Mouse (Mus musculus) layer of hippocampus, postnatal 10 days (tissue): ENCODE data around the gene Oxnad1. TPM values are rescaled to one million over a fixed set of nuclear protein-coding genes. Genes with fewer than 3 reads are reported as not detected.

Experiments used
- DNase-seq, 2 experiments: peaks; one replicate each; pipeline ENCODE4 v3.0.0; 2021; ENCODE audit warnings: low spot score in 2 of 2
- total RNA-seq, 2 experiments: library from RNA; stranded (reverse); gene quantifications; 2 replicates each; pipeline ENCODE4 v1.2.3; 2021

Gene Oxnad1
- total RNA-seq, 2 experiments from 2014 or later = 19.0 to 20.3 TPM

DNA sequence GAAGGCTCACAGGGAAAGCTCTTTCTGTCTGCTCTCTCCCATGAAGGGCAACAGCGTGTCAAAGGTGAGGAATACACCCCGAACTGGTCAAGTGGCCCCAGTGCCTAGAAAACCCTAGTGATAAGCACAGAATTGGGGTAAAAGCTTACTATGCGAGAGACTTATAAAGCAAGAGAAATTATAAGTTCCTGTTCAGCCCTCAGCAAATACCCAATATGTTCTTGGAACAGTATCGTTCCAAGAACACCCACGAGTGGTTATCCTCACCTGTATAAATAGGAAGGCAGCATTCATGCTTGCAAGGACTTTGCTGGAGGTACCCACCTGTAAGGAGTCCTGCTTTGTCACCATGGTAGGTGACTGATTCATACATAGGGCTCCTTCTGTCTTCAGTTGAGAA lies 56.5 kb downstream of the Oxnad1 start, which contains the start of gene Msmb:
Gene Msmb, plus strand, starts transcription at position 301 of the 400 bp plus-strand sequence.
- DNase-seq = no peak

DNA sequence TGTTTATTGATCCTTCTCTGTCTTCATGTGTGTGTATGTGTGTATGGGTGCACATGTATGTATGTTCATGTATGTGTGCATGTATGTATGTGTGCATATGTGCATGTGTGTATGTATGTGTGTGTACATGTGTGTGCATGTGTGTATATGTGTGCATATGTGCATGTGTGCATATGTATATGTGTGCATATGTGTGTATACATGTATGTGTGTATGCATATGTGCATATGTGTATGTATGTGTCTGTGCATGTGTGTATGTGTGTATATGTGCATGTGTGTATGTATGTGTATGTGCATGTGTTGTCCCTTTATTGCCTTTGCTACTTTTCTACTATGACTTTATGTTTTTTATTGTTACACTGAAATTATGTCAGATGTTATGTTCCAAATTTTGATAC lies 59.6 kb downstream of the Oxnad1 start:
- DNase-seq = no peak

DNA sequence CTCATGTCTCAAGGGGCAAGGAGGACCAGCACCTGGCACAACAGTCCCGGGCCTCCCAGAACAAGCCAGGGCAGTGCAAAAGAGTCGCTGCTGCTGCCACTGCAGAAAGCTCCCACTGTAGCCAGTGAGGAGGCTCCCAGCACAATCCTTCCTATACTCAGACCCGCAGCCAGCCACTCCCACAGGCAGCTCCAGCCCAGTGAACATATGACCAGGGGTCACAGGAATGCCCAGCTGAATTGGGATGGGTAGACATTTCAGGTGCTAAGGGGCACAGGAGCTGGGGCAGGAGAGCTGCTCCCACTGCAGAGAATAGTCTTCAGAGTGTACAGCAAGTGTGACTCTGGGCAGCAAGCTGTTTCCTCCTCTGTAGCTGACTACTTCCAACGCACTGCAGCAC lies 60.2 kb downstream of the Oxnad1 start:
- DNase-seq = no peak

DNA sequence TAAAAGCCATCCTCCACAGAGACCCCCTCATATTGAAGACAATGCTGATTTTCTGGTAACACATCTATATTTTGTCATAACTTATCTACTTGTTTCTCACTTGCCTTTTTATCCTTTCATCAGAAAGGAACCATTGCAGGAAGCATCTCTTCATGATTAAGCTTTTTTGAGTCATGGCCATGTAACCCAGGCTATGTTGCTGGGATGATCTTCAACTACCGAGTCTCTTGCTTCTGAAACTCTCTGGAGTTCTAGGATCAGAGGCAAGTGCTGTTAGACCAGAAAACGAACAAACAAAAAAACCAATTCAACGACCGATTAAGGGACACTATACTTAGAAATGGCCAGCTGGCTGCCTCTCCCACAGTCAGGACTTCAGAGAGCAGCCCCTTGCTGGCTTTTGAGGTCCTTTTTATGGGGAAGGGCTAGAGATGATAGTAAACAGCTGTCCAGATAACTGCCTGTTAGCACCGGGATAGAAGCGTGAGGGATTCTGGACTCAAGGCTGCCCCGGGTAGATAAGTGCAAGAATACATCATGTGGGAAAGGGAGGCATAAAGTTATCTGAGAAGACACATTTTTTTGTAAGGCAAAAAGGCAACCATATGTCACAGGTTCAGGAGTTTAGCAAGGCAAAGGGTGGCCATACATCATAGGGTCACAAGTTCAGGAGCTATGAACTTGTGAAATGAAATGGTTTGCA lies 60.8 kb downstream of the Oxnad1 start:
- no peak for DNase-seq

GRCm38 (mm10) chr14:32146578-32146977 lies 61.4 kb downstream of the Oxnad1 start:
- no peak for DNase-seq

DNA sequence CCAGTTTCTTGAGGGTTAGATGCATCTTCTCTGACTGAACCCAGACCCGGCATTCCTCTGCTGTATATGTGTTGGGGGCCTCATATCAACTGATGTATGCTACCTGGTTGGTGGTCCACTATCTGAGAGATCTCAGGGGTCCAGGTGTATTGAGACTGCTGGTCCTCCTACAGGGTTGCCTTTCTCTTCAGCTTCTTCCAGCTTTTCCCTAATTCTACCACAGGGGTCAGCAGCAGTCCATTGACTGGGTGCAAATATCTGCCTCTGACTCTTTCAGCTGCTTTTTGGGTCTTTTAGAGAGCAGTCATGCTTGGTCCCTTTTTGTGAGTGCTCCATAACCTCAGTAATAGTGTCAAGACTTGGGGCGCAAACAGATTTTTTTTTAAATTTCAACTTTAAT lies 65.7 kb downstream of the Oxnad1 start:
- DNase-seq = no peak

DNA sequence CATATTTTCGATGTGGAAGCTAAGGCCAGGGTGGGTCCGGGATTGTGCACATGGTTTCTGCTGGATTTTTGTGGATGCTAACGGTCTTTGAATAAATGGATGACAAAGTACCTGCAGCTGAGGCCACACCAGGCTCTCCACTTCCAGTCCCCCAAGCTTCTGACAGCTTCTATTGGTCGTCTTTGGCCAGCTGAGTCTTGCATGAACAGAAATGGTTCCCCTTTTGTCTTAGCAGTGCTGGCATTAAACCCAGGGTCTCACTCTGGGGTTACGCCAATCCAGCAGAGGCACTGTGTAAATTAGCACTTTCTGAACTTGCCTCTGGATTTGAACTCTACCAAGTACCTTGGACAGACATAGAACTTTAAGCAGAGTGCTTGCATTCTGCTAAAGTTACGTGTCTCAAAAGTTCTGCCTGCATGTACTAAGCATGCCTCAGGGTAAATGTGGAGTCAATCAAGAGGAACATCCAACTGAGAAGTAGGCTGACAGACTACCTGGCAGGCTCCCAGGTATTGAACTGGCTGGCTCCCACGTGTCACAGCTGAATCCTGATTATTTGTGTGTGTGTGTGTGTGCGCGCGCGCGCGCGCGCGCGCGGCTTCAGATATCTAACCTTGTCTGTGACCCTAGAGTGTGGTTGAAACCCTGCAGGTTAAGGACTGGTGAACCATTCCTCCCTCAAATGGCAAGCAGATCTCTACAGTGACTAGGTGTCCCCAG lies 67.2 kb downstream of the Oxnad1 start:
- DNase-seq = no peak

Other genes starting within 250 kb of the Oxnad1 start
- gene Galnt15, start 56.4 kb upstream of the Oxnad1 start, total RNA-seq = 1 to 10 TPM; 1.7 to 2.2 TPM
- 10 to 100 TPM; 33.7 to 38.4 TPM for gene Dph3, start 355 bp downstream of the Oxnad1 start, total RNA-seq
- gene Msmb, start 56.6 kb downstream of the Oxnad1 start, total RNA-seq = not detected
- gene Ncoa4, start 74.5 kb downstream of the Oxnad1 start, total RNA-seq = 100 to 1,000 TPM; 129 to 134 TPM
- 100 to 1,000 TPM in 1 of 2 experiments, 10 to 100 TPM in 1; 90.9 to 109 TPM for gene Timm23, start 116.5 kb downstream of the Oxnad1 start, total RNA-seq
- 10 to 100 TPM; 50.6 to 55.7 TPM for gene Parg, start 116.6 kb downstream of the Oxnad1 start, total RNA-seq
- 10 to 100 TPM; 47.1 to 51.9 TPM for gene Ogdhl, start 236.6 kb downstream of the Oxnad1 start, total RNA-seq